Mouse (Mus musculus) gastrocnemius, adult 2 months (tissue): Measurements from ENCODE around the gene Ctrb1. TPM values are rescaled to one million over a fixed set of nuclear protein-coding genes. Genes with fewer than 3 reads are reported as not detected.

ENCODE experiments used
- DNase-seq: peaks from one replicate; pipeline ENCODE4 v3.0.0; 2022
- H3K27ac ChIP-seq: fragments of 200-600 bp; 2 replicates; pipeline ENCODE4 v1.8.1; 2022; ENCODE audit warnings: mild to moderate bottlenecking
- H3K4me3 ChIP-seq: fragments of 200-600 bp; 2 replicates; pipeline ENCODE4 v1.8.1; 2022; ENCODE audit warnings: mild to moderate bottlenecking, moderate library complexity
- CTCF ChIP-seq: fragments of 200-600 bp; IDR thresholded peaks from 2 replicates; pipeline ENCODE4 v1.8.1; 2022; ENCODE audit warnings: antibody characterized with exemption, mild to moderate bottlenecking, moderate library complexity
- intact Hi-C: fragments of 180-260 bp; cut with DNase I; formaldehyde crosslinking; loops from one replicate; pipeline ENCODE4 v1.15.1; 2025
- total RNA-seq, 2 experiments: library from RNA; stranded (reverse); gene quantifications; 2 replicates each; pipeline ENCODE4 v1.2.3; 2021

Gene Ctrb1
- total RNA-seq, 2 experiments from 2014 or later: not detected

- peak; percentile 46 for DNase-seq
- H3K27ac ChIP-seq: peak overlapping the region; percentile 97
- peak overlapping the region; percentile 24 for H3K4me3 ChIP-seq
- intact Hi-C loops: no loop called here
- TF ChIP-seq CTCF: no peak
Measured at GRCm38 (mm10) chr8:111729233-111730170, 38.7 kb upstream of the Ctrb1 start.

- no peak for TF ChIP-seq CTCF
- Histone ChIP-seq H3K4me3 (no peak overlapping the region), H3K27ac (peak overlapping the region; percentile 97)
- DNase-seq: peak; percentile 18
- intact Hi-C loops: no loop called here
Measured at GRCm38 (mm10) chr8:111728481-111728880, 37.7 kb upstream of the Ctrb1 start.

- Histone ChIP-seq H3K4me3 (no peak overlapping the region), H3K27ac (peak overlapping the region; percentile 97)
- intact Hi-C loops: no loop called here
- DNase-seq: peak; percentile 16
- TF ChIP-seq CTCF: no peak
Measured at GRCm38 (mm10) chr8:111727553-111727952, 36.7 kb upstream of the Ctrb1 start.

DNA sequence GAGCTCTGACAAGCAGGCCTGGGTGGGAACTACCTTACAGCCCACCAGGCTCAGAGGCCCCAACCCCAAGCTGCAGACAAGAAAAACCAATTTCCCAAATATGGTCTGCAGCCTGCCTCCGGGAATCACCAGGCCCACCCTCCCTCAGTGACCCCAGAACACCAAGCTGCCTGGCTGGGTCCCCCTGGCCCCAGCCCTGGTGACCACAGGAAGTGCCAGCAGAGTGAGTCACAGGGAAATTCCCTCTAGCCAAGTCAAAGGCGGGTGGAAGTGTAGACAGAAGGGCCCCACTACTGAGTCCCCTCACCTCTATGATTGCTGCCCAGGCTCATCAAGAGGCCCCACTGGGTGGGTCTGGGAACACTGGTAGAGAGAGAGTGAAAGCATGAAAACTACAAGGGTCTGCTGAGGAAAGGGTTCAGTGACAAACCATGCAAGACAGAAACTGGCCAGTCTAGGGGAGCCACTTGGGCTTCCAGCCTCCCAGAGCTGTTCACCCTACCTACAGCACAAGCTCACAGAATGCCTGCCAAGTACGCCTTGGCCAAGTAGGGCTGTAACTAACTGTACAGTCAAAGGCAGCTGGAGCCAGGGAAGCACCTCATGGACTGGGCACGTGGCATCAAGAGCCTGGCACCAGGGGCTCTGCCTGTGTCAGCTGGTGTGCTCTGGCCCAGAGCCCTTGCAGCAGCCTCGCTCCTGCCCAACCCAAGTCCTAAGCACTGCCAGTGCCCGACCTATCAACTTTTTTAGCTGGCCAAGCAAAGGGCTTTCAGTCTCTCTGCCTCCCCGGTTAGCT is 35.5 kb upstream of the Ctrb1 start:
- Histone ChIP-seq H3K4me3 (peak overlapping the region; percentile 40), H3K27ac (peak overlapping the region; percentile 97)
- TF ChIP-seq CTCF: no peak
- intact Hi-C loops: no loop called here
- DNase-seq: peak; percentile 95

DNA sequence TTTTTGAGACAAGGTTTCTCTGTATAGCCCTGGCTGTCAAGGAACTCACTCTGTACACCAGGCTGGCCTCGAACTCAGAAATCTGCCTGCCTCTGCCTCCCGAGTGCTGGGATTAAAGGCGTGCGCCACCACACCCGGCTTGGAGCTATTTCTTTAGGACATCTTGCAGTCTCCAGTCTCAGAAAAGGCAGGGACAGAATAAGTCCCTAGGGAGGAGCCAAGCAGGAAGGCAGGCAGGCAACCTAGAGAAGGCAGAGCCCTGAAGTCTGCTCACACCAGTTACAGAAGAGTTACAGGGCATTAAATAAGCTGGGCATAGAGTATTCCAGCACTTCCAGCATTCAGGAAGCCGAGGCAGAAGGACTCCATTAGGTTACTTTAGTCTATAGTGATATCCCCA is 34.5 kb upstream of the Ctrb1 start:
- no peak overlapping the region for H3K4me3 ChIP-seq
- peak; percentile 11 for DNase-seq
- intact Hi-C loops: no loop called here
- no peak for TF ChIP-seq CTCF
- H3K27ac ChIP-seq: peak overlapping the region; percentile 97

- no peak for TF ChIP-seq CTCF
- intact Hi-C loops: no loop called here
- Histone ChIP-seq H3K27ac (peak overlapping the region; percentile 20; the same call in 1 of the 2 replicates), H3K4me3 (no peak overlapping the region)
- no peak for DNase-seq
Measured at GRCm38 (mm10) chr8:111720115-111720544, 29.3 kb upstream of the Ctrb1 start.

DNA sequence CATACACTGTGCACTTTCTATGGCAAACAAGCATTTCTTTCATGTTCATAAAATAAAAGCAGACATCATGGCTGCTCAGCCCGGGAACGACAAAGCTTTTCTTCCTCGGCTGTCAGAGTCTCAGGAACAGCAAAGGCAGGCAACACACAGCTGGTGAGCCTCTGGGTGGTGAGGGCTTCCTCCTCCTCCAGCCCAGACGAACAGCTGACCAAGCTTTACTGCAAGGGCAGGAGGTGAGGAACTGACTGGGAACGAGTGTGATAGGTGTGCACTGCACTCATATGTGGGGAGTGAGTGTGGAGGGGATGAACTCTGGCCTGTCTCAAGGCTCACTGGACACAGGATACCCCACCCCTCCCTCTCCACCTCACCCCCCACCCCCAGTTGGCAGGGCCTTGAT is 28.1 kb upstream of the Ctrb1 start:
- intact Hi-C loops: loop anchor here (2.0 kb wide), 1 partner anchor 30 kb away; no protein-coding TSS in a partner anchor
- Histone ChIP-seq H3K27ac (peak overlapping the region; percentile 93), H3K4me3 (no peak overlapping the region)
- peak; percentile 13 for DNase-seq
- TF ChIP-seq CTCF: no peak

DNA sequence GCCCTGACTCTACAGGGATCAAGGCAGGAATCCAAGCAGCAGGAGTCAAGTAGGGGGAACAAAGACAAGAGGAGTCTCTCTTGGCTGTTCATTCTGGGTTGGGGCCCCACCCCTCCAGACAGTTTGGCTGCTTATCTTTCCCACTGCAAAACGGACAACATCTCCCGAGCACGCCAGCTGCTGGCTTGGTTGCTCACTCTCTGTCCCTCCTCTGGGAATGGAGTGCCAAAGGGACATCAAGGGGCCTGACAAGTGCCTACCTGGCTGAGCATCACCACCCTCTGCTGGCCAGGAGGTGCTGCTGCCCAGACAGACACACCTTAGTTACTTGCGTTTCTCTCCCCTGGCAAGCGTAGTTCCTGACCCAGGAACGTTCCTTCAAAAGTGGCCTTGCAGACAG is 27.1 kb upstream of the Ctrb1 start:
- intact Hi-C loops: loop anchor here (2.0 kb wide), 1 partner anchor 31 kb away; no protein-coding TSS in a partner anchor
- TF ChIP-seq CTCF: peak; percentile 39; the same call in 1 of the 2 replicates
- Histone ChIP-seq H3K27ac (peak overlapping the region; percentile 93), H3K4me3 (peak overlapping the region; percentile 47)
- peak; percentile 60 for DNase-seq

DNA sequence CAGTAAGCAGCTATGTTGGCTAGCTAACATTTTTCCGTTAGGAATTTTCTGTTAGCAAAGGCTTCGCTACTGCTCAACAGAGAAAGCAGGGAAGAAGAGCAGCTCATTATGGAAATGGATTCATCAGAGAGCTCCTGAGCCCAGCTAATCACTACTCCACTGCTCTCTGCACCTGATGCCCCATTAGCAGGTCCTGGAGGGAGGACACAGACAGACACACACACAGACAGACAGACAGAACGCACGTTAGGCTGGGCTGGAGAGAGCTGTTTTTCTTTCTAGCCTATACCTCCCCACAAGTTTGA is 26.6 kb upstream of the Ctrb1 start:
- H3K4me3 ChIP-seq: peak overlapping the region; percentile 47
- no peak for TF ChIP-seq CTCF
- intact Hi-C loops: no loop called here
- peak overlapping the region; percentile 93 for H3K27ac ChIP-seq
- no peak for DNase-seq

DNA sequence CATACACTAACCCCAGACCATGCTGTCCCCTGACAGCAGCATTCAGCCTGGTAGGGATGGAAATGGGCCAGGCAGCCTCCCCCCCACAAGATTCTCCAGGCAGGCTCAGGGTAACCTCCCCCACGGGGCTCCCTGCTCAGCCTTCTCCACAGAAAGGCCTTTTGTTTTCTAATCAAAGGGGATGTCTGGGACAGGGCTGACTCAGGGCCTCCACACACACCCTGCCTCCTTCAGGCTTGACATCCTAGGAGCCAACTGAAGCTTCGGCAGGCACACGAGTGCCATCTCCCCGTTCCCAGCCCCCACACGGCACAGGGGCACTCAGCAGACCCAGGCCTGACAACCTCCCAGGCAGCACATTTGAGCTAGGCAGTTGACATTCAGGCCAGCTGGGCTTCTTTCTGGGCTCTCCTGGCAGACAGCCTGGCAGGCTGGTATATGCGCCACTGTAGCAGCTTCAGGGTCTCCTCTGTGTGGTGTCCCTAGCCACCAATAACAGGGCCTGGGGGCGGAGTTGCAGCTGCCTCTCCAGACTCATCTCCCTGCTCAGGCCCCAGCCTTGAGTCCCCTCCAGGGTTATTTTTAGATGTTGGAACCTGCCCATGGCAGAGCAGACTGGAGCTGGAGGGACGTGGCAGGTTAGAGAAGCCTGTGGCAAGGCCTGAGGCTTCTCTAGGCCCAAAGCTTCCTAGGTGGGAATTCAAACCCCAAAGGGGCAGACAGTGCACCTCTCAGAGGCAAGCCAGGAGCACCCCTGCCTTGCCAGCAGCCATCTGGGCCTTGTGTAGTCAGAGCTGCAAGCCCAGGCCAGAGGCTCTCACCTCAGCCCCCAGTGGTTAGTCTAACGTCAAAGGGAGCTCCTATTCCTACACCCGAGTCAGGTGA is 26.0 kb upstream of the Ctrb1 start:
- intact Hi-C loops: no loop called here
- peak overlapping the region; percentile 47 for H3K4me3 ChIP-seq

GRCm38 (mm10) chr8:111715514-111715913 is 24.7 kb upstream of the Ctrb1 start:
- intact Hi-C loops: no loop called here
- Histone ChIP-seq H3K4me3 (no peak overlapping the region), H3K27ac (peak overlapping the region; percentile 93)
- no peak; the same call in 1 of the 2 replicates for TF ChIP-seq CTCF
- DNase-seq: no peak

More for the DNA sequence above, 26.0 kb upstream of the Ctrb1 start:
- no peak for TF ChIP-seq CTCF
- peak overlapping the region; percentile 93 for H3K27ac ChIP-seq
- peak; percentile 93 for DNase-seq

GRCm38 (mm10) chr8:111714295-111714694 is 23.5 kb upstream of the Ctrb1 start:
- DNase-seq: no peak
- Histone ChIP-seq H3K4me3 (no peak overlapping the region), H3K27ac (no peak overlapping the region)
- intact Hi-C loops: loop anchor here (5.0 kb wide), 1 partner anchor 37 kb away; no protein-coding TSS in a partner anchor
- TF ChIP-seq CTCF: no peak
